Comparison of ENCODE assay signal across 28 mouse cellular contexts in the genomic region with DNA sequence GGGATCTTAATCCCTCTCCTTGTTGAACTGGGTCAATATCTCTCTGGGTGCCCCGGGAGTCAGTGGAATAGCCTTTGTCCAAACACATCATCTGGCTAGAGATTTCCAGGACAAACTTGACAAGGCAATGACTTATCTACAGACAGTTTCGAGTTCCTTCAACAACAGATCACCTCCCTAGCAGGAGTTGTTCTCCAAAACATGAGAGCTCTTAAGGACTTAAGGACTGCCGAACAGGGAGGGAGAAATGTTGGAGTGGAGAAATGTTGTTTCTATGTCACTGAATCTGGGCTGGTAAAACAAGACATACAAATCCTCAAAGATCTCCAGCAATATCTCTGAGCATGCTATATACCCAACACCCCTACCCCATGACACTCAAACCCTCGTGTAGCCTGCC.
"Had no signal": no experiment of that assay in that cellular context is flagged by ENCODE, and none has a peak within 500 bp of the region (broad histone marks: within the 10 kb centered on the region; RNA-seq: fewer than 3 reads in every experiment).

No protein-coding gene starts in this region.

- H3K4me1 ChIP-seq: limb, embryonic 12.5 days; limb, embryonic 13.5 days; limb, embryonic 15.5 days; liver, embryonic 12.5 days; liver, embryonic 13.5 days; liver, embryonic 15.5 days; lung, embryonic 15.5 days; megakaryocyte, embryonic 14.5 days; midbrain, embryonic 15.5 days; neural tube, embryonic 12.5 days; neural tube, embryonic 13.5 days had no signal

- H3K27ac ChIP-seq: left cerebral cortex, adult 2 months; limb, embryonic 10.5 days; limb, embryonic 12.5 days; limb, embryonic 13.5 days; limb, embryonic 15.5 days; liver, embryonic 12.5 days; liver, embryonic 13.5 days; liver, embryonic 14.5 days; liver, embryonic 15.5 days; lung, embryonic 15.5 days; macrophage; midbrain, embryonic 10.5 days; midbrain, embryonic 12.5 days; midbrain, embryonic 13.5 days; midbrain, embryonic 15.5 days; neural tube, embryonic 12.5 days; neural tube, embryonic 13.5 days had no signal

- H3K9ac ChIP-seq: limb, embryonic 12.5 days; limb, embryonic 13.5 days; limb, embryonic 15.5 days; liver, embryonic 12.5 days; liver, embryonic 13.5 days; liver, embryonic 14.5 days; liver, embryonic 15.5 days; liver, postnatal 0 days; lung, embryonic 14.5 days; lung, embryonic 15.5 days; midbrain, embryonic 12.5 days; midbrain, embryonic 13.5 days; midbrain, embryonic 15.5 days; neural tube, embryonic 12.5 days; neural tube, embryonic 13.5 days had no signal

- ATAC-seq: liver, embryonic 12.5 days; liver, postnatal 0 days; midbrain, embryonic 13.5 days; midbrain, embryonic 15.5 days; midbrain, embryonic 16.5 days had no signal

- DNase-seq: left cerebral cortex, postnatal 4 days; liver; liver, embryonic 13.5 days; liver, postnatal 0 days; lung, embryonic 14.5 days; lung, postnatal 4 days; midbrain, embryonic 14.5 days had no signal

- H3K4me3 ChIP-seq: left cerebral cortex, adult 2 months; limb, embryonic 10.5 days; limb, embryonic 12.5 days; limb, embryonic 13.5 days; limb, embryonic 15.5 days; liver, embryonic 12.5 days; liver, embryonic 13.5 days; liver, embryonic 15.5 days; lung, embryonic 15.5 days; megakaryocyte, embryonic 14.5 days; midbrain, embryonic 10.5 days; midbrain, embryonic 12.5 days; midbrain, embryonic 13.5 days; midbrain, embryonic 15.5 days; myocyte; neural tube, embryonic 12.5 days; neural tube, embryonic 13.5 days had no signal

- H3K27me3 ChIP-seq: limb, embryonic 12.5 days; limb, embryonic 15.5 days; liver, embryonic 12.5 days; liver, embryonic 13.5 days; liver, embryonic 15.5 days; lung, embryonic 15.5 days; midbrain, embryonic 12.5 days; midbrain, embryonic 13.5 days; midbrain, embryonic 15.5 days; neural tube, embryonic 12.5 days; neural tube, embryonic 13.5 days had no signal

- H3K9me3 ChIP-seq: limb, embryonic 10.5 days; limb, embryonic 15.5 days; liver, embryonic 12.5 days; liver, embryonic 13.5 days; liver, embryonic 15.5 days; lung, embryonic 15.5 days; midbrain, embryonic 10.5 days; midbrain, embryonic 12.5 days; midbrain, embryonic 13.5 days; midbrain, embryonic 15.5 days; neural tube, embryonic 12.5 days; neural tube, embryonic 13.5 days had no signal

- H3K4me2 ChIP-seq: limb, embryonic 12.5 days; limb, embryonic 13.5 days; limb, embryonic 15.5 days; liver, embryonic 11.5 days; liver, embryonic 12.5 days; liver, embryonic 13.5 days; liver, embryonic 15.5 days; lung, embryonic 14.5 days; lung, embryonic 15.5 days; midbrain, embryonic 11.5 days; midbrain, embryonic 12.5 days; midbrain, embryonic 13.5 days; midbrain, embryonic 15.5 days; neural tube, embryonic 12.5 days; neural tube, embryonic 13.5 days had no signal

- H3K36me3 ChIP-seq: limb, embryonic 10.5 days; limb, embryonic 12.5 days; limb, embryonic 13.5 days; limb, embryonic 15.5 days; liver, embryonic 12.5 days; liver, embryonic 13.5 days; liver, embryonic 15.5 days; lung, embryonic 15.5 days; midbrain, embryonic 10.5 days; midbrain, embryonic 12.5 days; midbrain, embryonic 13.5 days; midbrain, embryonic 15.5 days; neural tube, embryonic 12.5 days; neural tube, embryonic 13.5 days had no signal
